Mouse (Mus musculus) midbrain, embryonic 15.5 days (tissue): Measurements from ENCODE around the gene Myef2. TPM values are rescaled to one million over a fixed set of nuclear protein-coding genes. Genes with fewer than 3 reads are reported as not detected.
A peak's percentile ranks its signal among the peaks of the same experiment; 100 is the strongest.

Experiments
- ATAC-seq: fragments of 200-750 bp; cut with Nextera tagmentation; replicated peaks from 2 replicates; pipeline ENCODE4 v1.8.0; 2017; ENCODE audit warnings: moderate TSS enrichment
- H3K27ac ChIP-seq: fragments of 300-500 bp; sonication (generic); 2 replicates; pipeline ENCODE4 v1.5.1; 2015; ENCODE audit warnings: mild to moderate bottlenecking, inconsistent platforms
- H3K27me3 ChIP-seq: fragments of 300-500 bp; sonication (generic); replicated peaks from 2 replicates; pipeline ENCODE4 v1.6.1; 2015; ENCODE audit warnings: inconsistent platforms
- H3K36me3 ChIP-seq: fragments of 300-500 bp; sonication (generic); replicated peaks from 2 replicates; pipeline ENCODE4 v1.6.1; 2015; ENCODE audit warnings: inconsistent platforms
- H3K4me1 ChIP-seq: fragments of 300-500 bp; sonication (generic); 2 replicates; pipeline ENCODE4 v1.6.1; 2015; ENCODE audit warnings: inconsistent platforms
- H3K4me2 ChIP-seq: fragments of 300-500 bp; sonication (generic); 2 replicates; pipeline ENCODE4 v1.6.1; 2015; ENCODE audit warnings: inconsistent platforms, mild to moderate bottlenecking, moderate library complexity
- H3K4me3 ChIP-seq: fragments of 300-500 bp; sonication (generic); 2 replicates; pipeline ENCODE4 v1.5.1; 2015; ENCODE audit warnings: mild to moderate bottlenecking, inconsistent platforms
- H3K9ac ChIP-seq: fragments of 300-500 bp; sonication (generic); 2 replicates; pipeline ENCODE4 v1.6.1; 2015; ENCODE audit warnings: mild to moderate bottlenecking, inconsistent platforms
- H3K9me3 ChIP-seq: fragments of 300-500 bp; sonication (generic); 2 replicates; pipeline ENCODE4 v1.6.1; 2016; ENCODE audit warnings: inconsistent platforms
- WGBS: fragments of 180-500 bp; shearing (Covaris S2); methylation state at CpG from one replicate; pipeline ENCODE4 v1.1.7; 2015; ENCODE audit warnings: mixed read lengths; 5-methylcytosine and 5-hydroxymethylcytosine counted together
- polyA plus RNA-seq: library from polyadenylated mRNA; unstranded; fragments of >200 nt; fragmentation: Nextera tagmentation; extraction: Ambion mirVana; gene quantifications from 2 replicates; pipeline ENCODE4 v1.2.1, GENCODE M21; 2015

Gene Myef2
- polyA plus RNA-seq, 1 experiment from 2014 or later, result 201 TPM

DNA sequence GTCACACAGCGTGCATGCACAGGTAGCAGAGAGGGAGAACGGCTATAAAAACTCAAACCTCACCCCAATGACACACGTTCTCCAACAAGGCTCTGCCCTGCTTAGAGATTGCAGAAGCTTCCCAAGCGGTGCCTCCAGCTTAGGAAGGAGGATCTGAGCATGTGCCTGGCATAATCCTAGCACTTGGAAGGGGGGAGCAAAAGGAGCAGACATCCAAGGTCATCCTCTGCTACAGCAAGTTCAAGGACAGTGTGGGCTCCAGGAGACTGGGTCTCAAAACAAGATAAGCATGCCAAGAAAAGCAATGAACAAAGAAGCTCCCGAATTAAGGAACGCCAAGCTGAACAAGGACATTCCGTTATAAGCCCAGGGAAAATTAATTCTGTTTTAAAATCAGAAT lies 62.0 kb downstream of the Myef2 start:
- no peak overlapping the region for H3K4me3 ChIP-seq
- no peak overlapping the region for H3K4me2 ChIP-seq
- no peaks in the 10 kb centered on the region; the same call in 1 of the 2 replicates for H3K4me1 ChIP-seq
- H3K36me3 ChIP-seq, result no peaks in the 10 kb centered on the region
- ATAC-seq, result no peak
- H3K27me3 ChIP-seq, result no peaks in the 10 kb centered on the region
- H3K27ac ChIP-seq, result no peak overlapping the region
- no peaks in the 10 kb centered on the region for H3K9me3 ChIP-seq
- no peak overlapping the region for H3K9ac ChIP-seq
- 83% methylated on average over 7 of the region's 7 CpGs for WGBS

DNA sequence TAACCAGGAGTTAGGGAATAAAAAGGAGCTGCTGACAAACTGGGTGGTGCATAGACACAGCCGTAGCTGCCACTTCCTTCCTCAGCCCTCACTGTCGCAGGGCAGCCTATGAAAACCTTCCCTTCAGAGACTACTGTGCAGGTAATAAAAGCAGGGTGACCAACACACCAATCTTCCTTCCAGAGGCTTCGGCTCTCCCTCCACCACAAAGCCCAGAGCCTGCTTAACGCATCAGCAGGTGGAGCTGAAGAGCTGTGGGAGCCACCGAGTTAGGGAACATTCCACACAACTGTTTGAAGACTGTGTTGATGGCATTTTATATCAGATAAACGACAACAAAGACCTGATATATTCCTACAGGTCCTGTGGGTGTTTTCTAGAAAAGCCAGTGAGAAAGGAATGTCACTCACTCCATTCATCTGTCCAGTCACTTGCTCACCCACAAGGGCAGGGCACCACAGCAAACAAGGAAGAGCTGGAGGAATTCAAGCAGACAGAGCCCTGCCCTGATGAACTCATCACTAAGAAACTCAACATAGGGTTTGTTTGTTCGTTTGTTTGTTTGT lies 66.1 kb downstream of the Myef2 start:
- no peak overlapping the region for H3K4me2 ChIP-seq
- no peak overlapping the region for H3K4me3 ChIP-seq
- peak; percentile 48; the same call in 1 of the 2 replicates for ATAC-seq
- H3K27ac ChIP-seq, result no peak overlapping the region
- no peaks in the 10 kb centered on the region for H3K9me3 ChIP-seq
- H3K4me1 ChIP-seq, result no peaks in the 10 kb centered on the region; the same call in 1 of the 2 replicates
- 45% methylated on average over 7 of the region's 7 CpGs for WGBS
- no peaks in the 10 kb centered on the region for H3K27me3 ChIP-seq
- no peak overlapping the region for H3K9ac ChIP-seq
- H3K36me3 ChIP-seq, result no peaks in the 10 kb centered on the region

- H3K4me3 ChIP-seq, result no peak overlapping the region
- no peaks in the 10 kb centered on the region for H3K36me3 ChIP-seq
- WGBS, result 89% methylated on average over 7 of the region's 7 CpGs
- H3K9me3 ChIP-seq, result no peaks in the 10 kb centered on the region
- no peak overlapping the region for H3K4me2 ChIP-seq
- H3K27me3 ChIP-seq, result no peaks in the 10 kb centered on the region
- no peaks in the 10 kb centered on the region; the same call in 1 of the 2 replicates for H3K4me1 ChIP-seq
- no peak overlapping the region for H3K27ac ChIP-seq
- H3K9ac ChIP-seq, result no peak overlapping the region
- no peak for ATAC-seq
These were observed 68.1 kb downstream of the Myef2 start for GRCm38 (mm10) chr2:125055316-125055903.

Other genes with a start within 250 kb of the Myef2 start
- gene Slc24a5, start 55.5 kb downstream of the Myef2 start, polyA plus RNA-seq, result 4.0 and 4.8 TPM in 2 replicates
- 18.9 and 19.3 TPM in 2 replicates for gene Ctxn2, start 13.0 kb upstream of the Myef2 start, polyA plus RNA-seq
- not detected in 2 replicates for gene Slc12a1, start 28.8 kb upstream of the Myef2 start, polyA plus RNA-seq
- 69.1 and 70.2 TPM in 2 replicates for gene Dut, start 123.5 kb upstream of the Myef2 start, polyA plus RNA-seq